Mouse (Mus musculus) embryo, embryonic 11 days (tissue): Measurements from ENCODE around the gene Gpr137b.
"Not testable (repeated sequence)": the region's sequence is repeated elsewhere in the genome, so short reads cannot be mapped to it uniquely, and the experiment has no call there.

Experiments used
- DNase-seq: peaks from one replicate; pipeline ENCODE4 v3.0.0-alpha.2; 2015

Gpr137b gene

GRCm38 (mm10) chr13:13393228-13394095 lies at the start of gene Gpr137b:
Gpr137b (minus strand) TSS chr13:13394014.
- peak; percentile 68 for DNase-seq

GRCm38 (mm10) chr13:13438112-13438953 lies 44.5 kb upstream of the Gpr137b start:
- peak; percentile 31 for DNase-seq

GRCm38 (mm10) chr13:13437460-13438015 lies 43.7 kb upstream of the Gpr137b start, which contains the start of gene Nid1:
Nid1 (plus strand) TSS chr13:13437551.
- peak; percentile 21 for DNase-seq

GRCm38 (mm10) chr13:13436161-13436560 lies 42.3 kb upstream of the Gpr137b start:
- DNase-seq, result not testable (repeated sequence)

- DNase-seq, result not testable (repeated sequence)
These were observed 29.5 kb upstream of the Gpr137b start for GRCm38 (mm10) chr13:13423301-13423700.

- DNase-seq, result not testable (repeated sequence)
These were observed 25.0 kb upstream of the Gpr137b start for GRCm38 (mm10) chr13:13418859-13419258.

- DNase-seq, result not testable (repeated sequence)
These were observed 22.2 kb upstream of the Gpr137b start for GRCm38 (mm10) chr13:13416007-13416337.

- peak; percentile 62 for DNase-seq
These were observed 21.5 kb upstream of the Gpr137b start for GRCm38 (mm10) chr13:13415120-13416006.

GRCm38 (mm10) chr13:13414206-13414605 lies 20.4 kb upstream of the Gpr137b start:
- no peak for DNase-seq

GRCm38 (mm10) chr13:13405511-13405910 lies 11.7 kb upstream of the Gpr137b start:
- not testable (repeated sequence) for DNase-seq

- DNase-seq, result not testable (repeated sequence)
These were observed 10.8 kb upstream of the Gpr137b start for GRCm38 (mm10) chr13:13404517-13405155.

GRCm38 (mm10) chr13:13403839-13404238 lies 10.0 kb upstream of the Gpr137b start:
- DNase-seq, result not testable (repeated sequence)

GRCm38 (mm10) chr13:13403366-13403765 lies 9.6 kb upstream of the Gpr137b start:
- not testable (repeated sequence) for DNase-seq

- not testable (repeated sequence) for DNase-seq
These were observed 9.0 kb upstream of the Gpr137b start for GRCm38 (mm10) chr13:13402818-13403217.

- not testable (repeated sequence) for DNase-seq
These were observed 7.0 kb upstream of the Gpr137b start for GRCm38 (mm10) chr13:13400851-13401250.

GRCm38 (mm10) chr13:13394096-13394395 lies 232 bp upstream of the Gpr137b start:
- DNase-seq, result peak; percentile 81

GRCm38 (mm10) chr13:13378168-13378859 lies 15.5 kb downstream of the Gpr137b start:
- DNase-seq, result not testable (repeated sequence)

GRCm38 (mm10) chr13:13377180-13377579 lies 16.6 kb downstream of the Gpr137b start:
- no peak for DNase-seq

GRCm38 (mm10) chr13:13373965-13374364 lies 19.8 kb downstream of the Gpr137b start:
- DNase-seq, result not testable (repeated sequence)

GRCm38 (mm10) chr13:13371436-13371835 lies 22.4 kb downstream of the Gpr137b start:
- DNase-seq, result not testable (repeated sequence)

GRCm38 (mm10) chr13:13366371-13366770 lies 27.4 kb downstream of the Gpr137b start:
- DNase-seq, result not testable (repeated sequence)
